Mouse (Mus musculus): ENCODE measurements around the gene Fkbp6. TPM values are rescaled to one million over a fixed set of nuclear protein-coding genes. Genes with fewer than 3 reads are reported as not detected.

Gene Fkbp6
- polyA plus RNA-seq, 1 experiment from 2014 or later: not detected

- H3K27ac ChIP-seq: no peak overlapping the region
- peaks cover 85% of the 10 kb centered on the region for H3K36me3 ChIP-seq (ENCODE audit: insufficient read depth, low read length)
- no peak overlapping the region for H3K4me3 ChIP-seq (replicated peaks; ENCODE audit: low read depth, low read length)
- ATAC-seq (replicated peaks; ENCODE audit: low FRiP score, low read depth): no peak
- no peaks in the 10 kb centered on the region for H3K4me1 ChIP-seq (replicated peaks; ENCODE audit: insufficient read depth, low read length)
- WGBS: 78% methylated on average over 12 of the region's 12 CpGs
- H3K4me2 ChIP-seq (ENCODE audit: low read length): no peak overlapping the region
- no peaks in the 10 kb centered on the region for H3K27me3 ChIP-seq (ENCODE audit: insufficient read depth, low read length)
- TF ChIP-seq CTCF (IDR thresholded peaks at IDR 0.05; ENCODE audit: low read depth): no peak
- no peaks in the 10 kb centered on the region for H3K9me3 ChIP-seq (replicated peaks; ENCODE audit: low read length)
- no peak overlapping the region for H3K9ac ChIP-seq (ENCODE audit: low read depth, low read length)
- DNase-seq (ENCODE audit: low spot score): no peak
These were observed 107.7 kb downstream of the Fkbp6 start for GRCm38 (mm10) chr5:135242136-135242535.

Small RNA genes within 50 kb of the gene (microRNA-seq; reads per million reads assigned to microRNA genes)
- gene Mir7033: 0.60 reads per million

Other genes with a start within 250 kb of the Fkbp6 start
- gene Tbl2, start 200.4 kb downstream of the Fkbp6 start, polyA plus RNA-seq (2015; fragmentation: Nextera tagmentation; extraction: Ambion mirVana): 14.5 and 17.4 TPM in 2 replicates
- 58.8 and 65.6 TPM in 2 replicates for gene Bcl7b, start 181.8 kb downstream of the Fkbp6 start, polyA plus RNA-seq (2015; fragmentation: Nextera tagmentation; extraction: Ambion mirVana)
- gene Baz1b, start 162.8 kb downstream of the Fkbp6 start, polyA plus RNA-seq (2015; fragmentation: Nextera tagmentation; extraction: Ambion mirVana): 22.6 and 22.9 TPM in 2 replicates
- 0.65 and 0.93 TPM in 2 replicates for gene Fzd9, start 98.8 kb downstream of the Fkbp6 start, polyA plus RNA-seq (2015; fragmentation: Nextera tagmentation; extraction: Ambion mirVana)
- gene Trim50, start 3.3 kb upstream of the Fkbp6 start, polyA plus RNA-seq (2015; fragmentation: Nextera tagmentation; extraction: Ambion mirVana): not detected in 2 replicates
- gene Nsun5, start 19.9 kb upstream of the Fkbp6 start, polyA plus RNA-seq (2015; fragmentation: Nextera tagmentation; extraction: Ambion mirVana): 22.7 and 23.8 TPM in 2 replicates
- gene Pom121, start 44.5 kb upstream of the Fkbp6 start, polyA plus RNA-seq (2015; fragmentation: Nextera tagmentation; extraction: Ambion mirVana): 8.1 and 8.9 TPM in 2 replicates
- gene Hip1, start 195.1 kb upstream of the Fkbp6 start, polyA plus RNA-seq (2015; fragmentation: Nextera tagmentation; extraction: Ambion mirVana): 23.0 TPM in 2 replicates
- not detected in 2 replicates for gene Ccl26, start 213.5 kb upstream of the Fkbp6 start, polyA plus RNA-seq (2015; fragmentation: Nextera tagmentation; extraction: Ambion mirVana)
- 0.89 and 1.1 TPM in 2 replicates for gene Ccl24, start 223.0 kb upstream of the Fkbp6 start, polyA plus RNA-seq (2015; fragmentation: Nextera tagmentation; extraction: Ambion mirVana)